Mouse (Mus musculus): ENCODE results near the gene Cers3. TPM values are rescaled to one million over a fixed set of nuclear protein-coding genes. Genes with fewer than 3 reads are reported as not detected.

The Cers3 gene
- total and polyA plus RNA-seq, 3 experiments, result 0.13 to 0.23 (median 0.19) TPM

- no peaks in the 10 kb centered on the region for H3K36me3 ChIP-seq (replicated peaks in 1 of 2; ENCODE audit: control insufficient read depth in 1 of 2, insufficient read depth in 1 of 2, low read length in 1 of 2)
- no peaks in the 10 kb centered on the region for H3K4me1 ChIP-seq (ENCODE audit: control insufficient read depth in 1 of 2, insufficient read depth in 2 of 2)
- TF ChIP-seq HCFC1 (IDR thresholded peaks at IDR 0.05; ENCODE audit: low read depth, low read length), result no peak
- TF ChIP-seq ZNF384 (IDR thresholded peaks at IDR 0.05; ENCODE audit: low read depth, low read length), result no peak
- TF ChIP-seq CTCF (conservative IDR thresholded peaks at IDR 0.05 in 1 of 2, IDR thresholded peaks at IDR 0.05 in 1 of 2; ENCODE audit: low read depth in 2 of 2, low read length in 2 of 2), result no peak
- no peak for TF ChIP-seq ZC3H11A (IDR thresholded peaks at IDR 0.05; ENCODE audit: low read depth, low read length)
- no peak for TF ChIP-seq RAD21 (IDR thresholded peaks at IDR 0.05; ENCODE audit: low read depth, low read length)
- no peak for TF ChIP-seq RCOR1 (conservative IDR thresholded peaks at IDR 0.05; ENCODE audit: low read depth, low read length)
- dilution Hi-C loops (cut with MboI; ENCODE audit: extremely low pct_ligation_motif_present, extremely low pct_unique_long_range_greater_than_20kb, low sequenced_read_pairs), result no loop called here
- H3K9ac ChIP-seq (ENCODE audit: insufficient read depth, low read depth), result no peak overlapping the region
- no peak overlapping the region for H3K4me2 ChIP-seq (ENCODE audit: insufficient read depth, low read depth, poor library complexity, severe bottlenecking)
- in situ Hi-C loops (cut with MboI; ENCODE audit: low pct_ligation_motif_present, low pct_unique_long_range_greater_than_20kb, low sequenced_read_pairs), result no loop called here
- H3K27ac ChIP-seq (ENCODE audit: insufficient read depth, low read depth), result no peak overlapping the region
- DNase-seq (ENCODE audit: extremely low read depth), result no peak
- H3K79me2 ChIP-seq (replicated peaks; ENCODE audit: control insufficient read depth, extremely low read depth, insufficient read depth, poor library complexity, severe bottlenecking), result no peaks in the 10 kb centered on the region
- no peaks in the 10 kb centered on the region for H3K9me3 ChIP-seq (replicated peaks; ENCODE audit: low read length)
- H3K27me3 ChIP-seq (replicated peaks), result peaks cover 28% of the 10 kb centered on the region
- H3K4me3 ChIP-seq (replicated peaks in 1 of 3; ENCODE audit: low read depth in 2 of 3, low read length in 2 of 3, poor library complexity in 1 of 3), result no peak overlapping the region
Observed at GRCm38 (mm10) chr7:66810436-66810835, 67.1 kb downstream of the Cers3 start.

GRCm38 (mm10) chr7:66811294-66811693, 68.0 kb downstream of the Cers3 start:
- dilution Hi-C loops (cut with MboI; ENCODE audit: extremely low pct_ligation_motif_present, extremely low pct_unique_long_range_greater_than_20kb, low sequenced_read_pairs), result no loop called here
- no peak for TF ChIP-seq ELF1 (IDR thresholded peaks at IDR 0.05; ENCODE audit: low read depth, low read length)
- TF ChIP-seq IRF4 (IDR thresholded peaks at IDR 0.05; ENCODE audit: low read depth, low read length), result no peak
- no peak for TF ChIP-seq POLR2A (IDR thresholded peaks at IDR 0.05; ENCODE audit: low read depth, low read length)
- TF ChIP-seq UBTF (IDR thresholded peaks at IDR 0.05; ENCODE audit: low read depth, low read length), result no peak
- TF ChIP-seq EP300 (IDR thresholded peaks at IDR 0.05; ENCODE audit: low read length), result no peak
- TF ChIP-seq BHLHE40 (IDR thresholded peaks at IDR 0.05; ENCODE audit: low read depth, low read length), result no peak
- TF ChIP-seq ZC3H11A (IDR thresholded peaks at IDR 0.05; ENCODE audit: low read depth, low read length), result no peak
- no peak for TF ChIP-seq CHD1 (IDR thresholded peaks at IDR 0.05; ENCODE audit: low read depth, low read length)
- TF ChIP-seq NRF1 (IDR thresholded peaks at IDR 0.05; ENCODE audit: low read depth, low read length), result no peak
- TF ChIP-seq USF1 (IDR thresholded peaks at IDR 0.05; ENCODE audit: low read depth, low read length), result no peak
- no peak for TF ChIP-seq NELFE (IDR thresholded peaks at IDR 0.05; ENCODE audit: low read depth, low read length)
- no peak for TF ChIP-seq ETS1 (conservative IDR thresholded peaks at IDR 0.05; ENCODE audit: low read depth, low read length)
- TF ChIP-seq CHD2 (IDR thresholded peaks at IDR 0.05; ENCODE audit: low read length), result no peak
- no peak for TF ChIP-seq PAX5 (IDR thresholded peaks at IDR 0.05; ENCODE audit: low read length)
- no peak for TF ChIP-seq KAT2A (IDR thresholded peaks at IDR 0.05; ENCODE audit: insufficient replicate concordance, low read length)
- no peak for TF ChIP-seq TCF12 (IDR thresholded peaks at IDR 0.05; ENCODE audit: low read depth, low read length)
- TF ChIP-seq SMC3 (IDR thresholded peaks at IDR 0.05; ENCODE audit: low read depth, low read length), result no peak
- TF ChIP-seq E2F4 (IDR thresholded peaks at IDR 0.05; ENCODE audit: insufficient replicate concordance, low read depth, low read length), result no peak
- no peak for TF ChIP-seq MYC (IDR thresholded peaks at IDR 0.05; ENCODE audit: low read depth, low read length)

More at GRCm38 (mm10) chr7:66811294-66811693, 68.0 kb downstream of the Cers3 start:
- H3K27me3 ChIP-seq (replicated peaks), result peaks cover 33% of the 10 kb centered on the region
- no peak overlapping the region for H3K4me2 ChIP-seq (ENCODE audit: insufficient read depth, low read depth, poor library complexity, severe bottlenecking)
- H3K4me1 ChIP-seq (ENCODE audit: control insufficient read depth in 1 of 2, insufficient read depth in 2 of 2), result no peaks in the 10 kb centered on the region
- no peaks in the 10 kb centered on the region for H3K36me3 ChIP-seq (replicated peaks in 1 of 2; ENCODE audit: control insufficient read depth in 1 of 2, insufficient read depth in 1 of 2, low read length in 1 of 2)
- H3K9me3 ChIP-seq (replicated peaks; ENCODE audit: low read length), result no peaks in the 10 kb centered on the region
- H3K4me3 ChIP-seq (replicated peaks in 1 of 3; ENCODE audit: low read depth in 2 of 3, low read length in 2 of 3, poor library complexity in 1 of 3), result no peak overlapping the region
- H3K27ac ChIP-seq (ENCODE audit: insufficient read depth, low read depth), result no peak overlapping the region
- no peak overlapping the region for H3K9ac ChIP-seq (ENCODE audit: insufficient read depth, low read depth)
- no peaks in the 10 kb centered on the region for H3K79me2 ChIP-seq (replicated peaks; ENCODE audit: control insufficient read depth, extremely low read depth, insufficient read depth, poor library complexity, severe bottlenecking)
- in situ Hi-C loops (cut with MboI; ENCODE audit: low pct_ligation_motif_present, low pct_unique_long_range_greater_than_20kb, low sequenced_read_pairs), result no loop called here
- DNase-seq (ENCODE audit: extremely low read depth), result no peak
